In genomic region chr5:119507709-119508108, GRCm38 (mm10) we compare ENCODE assay signal across 20 mouse cellular contexts.
DNase-seq lines count a peak whose midpoint lies in the region; ATAC-seq and TF ChIP-seq lines count a peak whose summit lies in the region.
"Had no signal": no experiment of that assay in that cellular context is flagged by ENCODE, and none has a peak within 500 bp of the region (broad histone marks: within the 10 kb centered on the region; RNA-seq: fewer than 3 reads in every experiment).

No protein-coding gene starts in this region.

- DNase-seq in lung, postnatal 25 days (ENCODE audit: low spot score), result no peak
- no peak for DNase-seq in thymus, adult 2 months
- DNase-seq: adrenal gland, adult 8-10 months; adrenal gland, postnatal 36 days; cerebellum, adult 2 months; cerebellum, postnatal 10 days; embryo, embryonic 11 days; gastrocnemius, postnatal 10 days; heart, adult 18-20 months; heart, postnatal 14 days had no signal

- no peak for ATAC-seq in intestine, embryonic 16.5 days
- no peak for ATAC-seq in intestine, embryonic 15.5 days
- ATAC-seq in lung, embryonic 16.5 days (ENCODE audit: low read depth), result peak; percentile 65; the same call in 1 of the 2 replicates
- peak; percentile 73 for ATAC-seq in embryonic facial prominence, embryonic 15.5 days (ENCODE audit: insufficient number of reproducible peaks, low FRiP score, low TSS enrichment, low read depth)
- ATAC-seq in limb, embryonic 12.5 days (ENCODE audit: insufficient number of reproducible peaks, insufficient read depth, low FRiP score, low TSS enrichment, low read depth), result no peak
- ATAC-seq: forebrain, embryonic 15.5 days had no signal

- H3K36me3 ChIP-seq in intestine, embryonic 16.5 days (ENCODE audit: control insufficient read depth, insufficient read depth, low read length), result no peaks in the 10 kb centered on the region
- no peaks in the 10 kb centered on the region for H3K36me3 ChIP-seq in intestine, embryonic 15.5 days
- no peaks in the 10 kb centered on the region for H3K36me3 ChIP-seq in lung, embryonic 16.5 days (ENCODE audit: control insufficient read depth, insufficient read depth, low read length)
- H3K36me3 ChIP-seq in embryonic facial prominence, embryonic 15.5 days, result no peaks in the 10 kb centered on the region
- H3K36me3 ChIP-seq in limb, embryonic 12.5 days, result no peaks in the 10 kb centered on the region
- no peaks in the 10 kb centered on the region for H3K36me3 ChIP-seq in thymus, adult 2 months (ENCODE audit: control insufficient read depth, insufficient read depth, low read length)
- H3K36me3 ChIP-seq: forebrain, embryonic 15.5 days; heart, embryonic 15.5 days; hindbrain, embryonic 10.5 days had no signal

- TF ChIP-seq CTCF in thymus, adult 2 months (IDR thresholded peaks at IDR 0.05; ENCODE audit: borderline replicate concordance, control insufficient read depth, extremely low read depth, insufficient read depth, low read length, poor library complexity), result no peak

- TF ChIP-seq POLR2A in thymus, adult 2 months (IDR thresholded peaks at IDR 0.05; ENCODE audit: control insufficient read depth, extremely low read depth, insufficient read depth, low read length, poor library complexity), result no peak

- H3K9ac ChIP-seq in intestine, embryonic 16.5 days (ENCODE audit: low read depth, low read length), result peak overlapping the region; percentile 40; the same call in 1 of the 2 replicates
- no peak overlapping the region for H3K9ac ChIP-seq in intestine, embryonic 15.5 days
- H3K9ac ChIP-seq in lung, embryonic 16.5 days (ENCODE audit: low read length), result no peak overlapping the region
- H3K9ac ChIP-seq in embryonic facial prominence, embryonic 15.5 days, result no peak overlapping the region
- H3K9ac ChIP-seq in limb, embryonic 12.5 days (replicated peaks), result no peak overlapping the region
- H3K9ac ChIP-seq: forebrain, embryonic 15.5 days; heart, embryonic 15.5 days; hindbrain, embryonic 14.5 days had no signal

- peaks cover 3% of the 10 kb centered on the region; the same call in 1 of the 2 replicates for H3K4me1 ChIP-seq in intestine, embryonic 16.5 days (ENCODE audit: control insufficient read depth, insufficient read depth, low read length)
- no peaks in the 10 kb centered on the region for H3K4me1 ChIP-seq in intestine, embryonic 15.5 days (replicated peaks)
- peaks cover 4% of the 10 kb centered on the region; the same call in 1 of the 2 replicates for H3K4me1 ChIP-seq in lung, embryonic 16.5 days (replicated peaks; ENCODE audit: control insufficient read depth, insufficient read depth, low read length)
- H3K4me1 ChIP-seq in embryonic facial prominence, embryonic 15.5 days, result 0 out of 2 replicates have a peak, but pooled peaks cover 5% of the 10 kb centered on the region
- H3K4me1 ChIP-seq in limb, embryonic 12.5 days (replicated peaks), result peaks cover 8% of the 10 kb centered on the region
- no peaks in the 10 kb centered on the region for H3K4me1 ChIP-seq in thymus, adult 2 months (replicated peaks; ENCODE audit: control insufficient read depth, insufficient read depth, low read length)
- H3K4me1 ChIP-seq: forebrain, embryonic 15.5 days; heart, embryonic 15.5 days; hindbrain, embryonic 10.5 days had no signal

- 32% methylated on average over 14 of the region's 14 CpGs for WGBS in intestine, embryonic 16.5 days
- WGBS in intestine, embryonic 15.5 days, result 25% methylated on average over 14 of the region's 14 CpGs
- 38% methylated on average over 14 of the region's 14 CpGs for WGBS in lung, embryonic 16.5 days
- WGBS in embryonic facial prominence, embryonic 15.5 days, result 59% methylated on average over 14 of the region's 14 CpGs
- 23% methylated on average over 14 of the region's 14 CpGs for whole genome bisulfite sequencing in limb, embryonic 12.5 days
- 28% methylated on average over 14 of the region's 14 CpGs for WGBS in thymus, adult 2 months

- H3K4me2 ChIP-seq in intestine, embryonic 16.5 days (ENCODE audit: low read depth, low read length), result no peak overlapping the region
- H3K4me2 ChIP-seq in intestine, embryonic 15.5 days (replicated peaks), result no peak overlapping the region
- H3K4me2 ChIP-seq in lung, embryonic 16.5 days (ENCODE audit: low read depth, low read length), result no peak overlapping the region
- no peak overlapping the region for H3K4me2 ChIP-seq in embryonic facial prominence, embryonic 15.5 days (replicated peaks)
- 0 out of 2 replicates have a peak overlapping the region, but pooled peaks have one; percentile 2 for H3K4me2 ChIP-seq in limb, embryonic 12.5 days
- H3K4me2 ChIP-seq: forebrain, embryonic 15.5 days; heart, embryonic 11.5 days; heart, embryonic 15.5 days; hindbrain, embryonic 14.5 days had no signal

- no peaks in the 10 kb centered on the region for H3K27me3 ChIP-seq in intestine, embryonic 16.5 days (replicated peaks; ENCODE audit: control insufficient read depth, insufficient read depth, low read length)
- H3K27me3 ChIP-seq in intestine, embryonic 15.5 days (replicated peaks), result no peaks in the 10 kb centered on the region
- H3K27me3 ChIP-seq in lung, embryonic 16.5 days (ENCODE audit: control insufficient read depth, insufficient read depth, low read depth, low read length), result no peaks in the 10 kb centered on the region
- no peaks in the 10 kb centered on the region for H3K27me3 ChIP-seq in embryonic facial prominence, embryonic 15.5 days
- peaks cover 49% of the 10 kb centered on the region for H3K27me3 ChIP-seq in limb, embryonic 12.5 days
- no peaks in the 10 kb centered on the region for H3K27me3 ChIP-seq in thymus, adult 2 months (ENCODE audit: control insufficient read depth, insufficient read depth, low read length)
- H3K27me3 ChIP-seq: forebrain, embryonic 15.5 days had no signal

- no peak overlapping the region for H3K27ac ChIP-seq in intestine, embryonic 16.5 days (ENCODE audit: low read length)
- no peak overlapping the region for H3K27ac ChIP-seq in intestine, embryonic 15.5 days
- peak overlapping the region; percentile 48 for H3K27ac ChIP-seq in lung, embryonic 16.5 days (ENCODE audit: low read length)
- no peak overlapping the region for H3K27ac ChIP-seq in embryonic facial prominence, embryonic 15.5 days (replicated peaks)
- H3K27ac ChIP-seq in limb, embryonic 12.5 days, result no peak overlapping the region
- H3K27ac ChIP-seq in thymus, adult 2 months (ENCODE audit: control insufficient read depth, insufficient read depth, low read length), result no peak overlapping the region
- H3K27ac ChIP-seq: forebrain, embryonic 15.5 days; heart, embryonic 15.5 days; hindbrain, embryonic 10.5 days; hindbrain, embryonic 14.5 days had no signal

- H3K4me3 ChIP-seq in intestine, embryonic 16.5 days (ENCODE audit: low read length), result no peak overlapping the region
- H3K4me3 ChIP-seq in intestine, embryonic 15.5 days (replicated peaks), result no peak overlapping the region
- H3K4me3 ChIP-seq in lung, embryonic 16.5 days (ENCODE audit: low read length), result no peak overlapping the region
- no peak overlapping the region for H3K4me3 ChIP-seq in embryonic facial prominence, embryonic 15.5 days (replicated peaks)
- no peak overlapping the region for H3K4me3 ChIP-seq in limb, embryonic 12.5 days (replicated peaks)
- no peak overlapping the region for H3K4me3 ChIP-seq in thymus, adult 2 months (ENCODE audit: control insufficient read depth, insufficient read depth, low read length)
- H3K4me3 ChIP-seq: forebrain, embryonic 15.5 days; heart, embryonic 15.5 days; hindbrain, embryonic 10.5 days had no signal

- H3K9me3 ChIP-seq in intestine, embryonic 16.5 days (ENCODE audit: control insufficient read depth, low read length), result no peaks in the 10 kb centered on the region
- H3K9me3 ChIP-seq in intestine, embryonic 15.5 days, result no peaks in the 10 kb centered on the region
- H3K9me3 ChIP-seq in lung, embryonic 16.5 days (ENCODE audit: control insufficient read depth, low read length), result no peaks in the 10 kb centered on the region
- H3K9me3 ChIP-seq in embryonic facial prominence, embryonic 15.5 days (replicated peaks), result no peaks in the 10 kb centered on the region
- H3K9me3 ChIP-seq in limb, embryonic 12.5 days, result peaks cover 7% of the 10 kb centered on the region; the same call in 1 of the 2 replicates
- H3K9me3 ChIP-seq: forebrain, embryonic 15.5 days; heart, embryonic 15.5 days had no signal

Comparison
In these comparisons a context has a peak if more than half of its experiments do, and no peak if none do; other contexts are left out.
1. ATAC-seq: peak in lung, embryonic 16.5 days (single experiment) and embryonic facial prominence, embryonic 15.5 days (single experiment); none in intestine, embryonic 16.5 days (single experiment), intestine, embryonic 15.5 days (single experiment) and limb, embryonic 12.5 days (single experiment).